Mouse (Mus musculus) kidney, adult 9 months (tissue): ENCODE measurements around the gene Pcnx.
A peak's percentile ranks its signal among the peaks of the same experiment; 100 is the strongest.

Experiments
- DNase-seq: peaks from one replicate; pipeline ENCODE4 v3.0.0; 2022

The Pcnx gene

DNA sequence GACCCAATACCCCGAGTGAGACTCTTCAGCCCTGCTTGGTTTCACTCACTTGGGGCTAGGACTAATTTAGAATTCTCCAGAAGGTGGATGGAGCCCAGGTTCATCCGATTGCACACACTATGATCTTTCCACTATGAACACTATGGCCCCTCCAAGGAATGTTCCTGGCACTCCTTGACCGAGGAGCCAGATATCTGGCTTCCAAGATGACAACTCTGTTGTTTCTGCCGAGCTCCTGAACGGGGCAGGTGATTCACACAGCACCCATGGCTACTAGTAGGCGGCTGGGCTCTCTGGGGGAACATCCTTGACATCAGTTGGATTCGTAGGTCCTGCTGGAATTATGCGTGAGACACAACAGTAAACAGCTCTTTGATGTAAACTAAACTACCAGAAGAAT is 4.8 kb upstream of the Pcnx start:
- no peak for DNase-seq

DNA sequence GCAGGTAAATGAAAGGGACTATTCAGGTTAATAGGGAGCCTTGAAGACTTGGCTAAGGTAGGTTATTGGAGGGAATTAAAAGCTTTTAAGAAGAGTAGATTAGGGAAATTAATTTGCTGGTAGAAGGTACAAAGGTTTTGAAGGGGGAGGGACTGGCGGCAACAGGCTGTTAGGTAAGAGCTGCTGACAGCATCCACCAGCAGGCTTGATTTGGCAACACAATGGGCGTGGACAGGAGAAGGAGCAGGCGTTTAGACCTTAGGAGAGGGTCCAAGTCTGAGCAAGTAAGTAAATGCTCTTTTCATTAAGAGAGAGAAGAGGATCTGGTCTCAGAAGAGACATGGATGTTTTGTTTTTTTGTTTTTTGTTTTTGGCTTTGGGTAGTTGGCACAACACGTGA is 3.1 kb upstream of the Pcnx start:
- peak; percentile 84 for DNase-seq

DNA sequence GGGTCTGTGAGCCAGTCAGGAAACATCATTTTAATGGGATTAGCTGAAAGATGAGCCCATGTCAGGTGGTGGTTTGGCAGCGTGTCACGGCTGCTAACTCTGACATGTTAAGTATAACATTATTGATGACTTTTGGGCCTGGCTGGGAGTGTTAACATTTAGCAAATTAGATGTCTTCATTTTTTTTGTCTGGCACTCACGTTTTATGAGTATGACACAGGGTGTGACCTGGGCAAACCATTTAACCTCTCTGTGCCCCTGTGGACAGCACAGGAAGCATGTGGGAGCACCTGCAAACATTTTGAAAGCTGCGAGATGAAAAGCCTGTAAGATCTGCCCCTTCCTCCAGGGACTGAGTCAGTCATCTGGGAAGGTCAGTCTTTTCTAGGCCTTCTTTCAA is 2.6 kb upstream of the Pcnx start:
- no peak for DNase-seq

DNA sequence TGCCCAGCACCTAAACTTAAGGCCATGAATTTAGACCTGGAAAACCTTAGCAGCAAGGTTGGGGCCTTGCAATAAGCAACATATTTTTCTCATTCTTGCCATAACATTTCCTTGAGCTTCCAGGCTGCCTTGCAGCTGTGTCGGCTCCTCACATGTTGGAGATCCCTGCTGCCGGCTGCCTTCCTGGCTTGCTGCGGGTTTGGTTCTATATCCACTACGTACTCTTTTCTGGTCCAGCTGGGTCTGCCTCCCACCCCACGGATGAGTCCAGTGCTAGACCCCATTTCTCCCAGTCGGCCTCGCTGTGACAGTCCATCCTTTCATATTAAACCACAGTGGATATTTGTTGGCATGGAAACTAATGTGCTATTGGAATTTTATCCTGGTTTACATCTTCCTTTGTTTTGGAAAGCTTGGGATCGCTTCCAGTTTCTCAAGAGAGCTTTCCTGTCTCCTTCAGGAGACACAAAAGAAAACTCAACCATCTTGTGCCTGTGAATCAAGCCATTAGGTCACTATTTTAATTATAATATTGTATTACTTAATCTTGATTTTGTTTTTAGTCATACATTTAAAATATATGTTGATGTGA is 1.7 kb upstream of the Pcnx start:
- DNase-seq: peak; percentile 13

DNA sequence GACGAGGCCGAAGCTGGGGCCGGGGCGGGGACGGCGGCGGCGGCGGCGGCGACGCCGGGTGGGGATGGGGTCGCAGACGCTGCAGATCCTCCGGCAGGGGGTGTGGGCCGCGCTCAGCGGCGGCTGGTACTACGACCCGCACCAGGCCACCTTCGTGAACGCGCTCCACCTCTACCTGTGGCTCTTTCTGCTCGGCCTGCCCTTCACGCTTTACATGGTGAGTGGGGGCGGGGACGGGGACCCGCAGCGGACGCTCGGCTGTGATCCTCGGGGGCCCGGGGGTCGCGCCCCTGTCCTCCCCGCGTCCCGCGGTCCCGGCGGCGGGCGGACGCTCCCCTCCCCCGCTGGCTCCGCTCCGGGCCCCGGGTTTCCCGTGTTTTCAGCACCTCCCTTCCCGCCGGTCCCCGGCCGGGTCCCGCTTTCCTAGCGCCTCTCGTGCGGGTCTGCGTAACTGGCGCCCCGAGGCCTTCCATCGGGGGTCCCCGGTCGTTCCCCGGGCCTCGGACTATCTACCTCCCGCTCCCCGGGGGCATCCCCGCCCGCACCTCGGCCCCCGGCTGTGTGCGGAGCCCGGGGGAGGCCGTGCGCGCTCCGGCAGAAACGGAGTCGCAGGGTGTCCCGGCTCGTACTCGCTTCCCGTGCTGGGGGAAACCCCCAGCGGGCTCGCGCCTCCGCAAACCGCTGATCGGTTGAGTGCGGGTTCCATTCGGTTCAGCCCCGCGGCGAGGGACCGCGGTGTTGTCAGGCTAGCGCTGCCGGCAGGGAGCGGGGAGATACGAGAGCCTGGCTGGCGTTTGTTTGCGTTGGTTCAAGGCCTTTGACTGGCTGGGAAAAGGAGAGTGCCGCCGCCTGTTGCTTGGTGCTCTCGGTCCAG is 722 bp downstream of the Pcnx start:
- peak; percentile 55 for DNase-seq

DNA sequence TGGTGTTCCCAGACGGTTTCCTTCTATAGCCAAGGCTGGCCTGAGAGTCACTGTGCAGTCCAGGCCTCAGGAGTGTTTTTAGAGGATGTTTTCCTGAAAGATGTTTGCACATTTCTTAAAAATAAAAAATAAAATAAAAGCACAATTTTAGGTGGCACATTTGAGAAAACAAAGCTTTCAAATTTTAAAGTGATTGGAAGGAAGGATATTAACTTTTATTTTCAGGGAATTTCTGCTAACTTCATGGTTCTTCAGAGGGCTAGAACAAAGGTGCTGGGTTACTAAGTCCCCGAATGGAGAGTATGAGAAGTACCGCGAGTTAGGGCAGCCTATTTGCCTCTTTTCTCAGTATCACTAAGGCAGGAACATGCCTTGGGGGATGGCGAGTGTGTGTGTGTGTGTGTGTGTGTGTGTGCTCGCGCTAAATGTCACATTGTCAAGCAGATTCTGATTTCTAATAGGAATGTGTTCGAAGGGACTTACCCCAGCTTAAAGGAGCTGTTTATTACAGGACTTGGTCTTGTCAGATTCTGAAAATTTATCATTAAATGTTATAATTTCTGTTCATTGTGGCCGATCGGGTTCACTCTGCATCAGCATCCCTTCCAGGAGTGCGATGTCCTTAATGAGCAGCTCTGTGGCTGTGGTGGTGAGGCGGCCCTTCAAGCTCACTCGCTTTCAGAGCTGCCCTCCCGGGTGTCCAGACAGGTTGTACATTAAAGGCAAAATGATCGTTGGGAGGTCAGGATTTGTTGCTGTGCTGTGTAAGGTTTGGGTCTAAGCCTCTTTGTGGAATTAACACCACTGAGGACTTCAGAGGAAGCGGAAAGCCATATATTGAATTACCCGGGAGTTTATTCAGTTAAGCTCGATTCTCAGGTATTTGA is 1.6 kb downstream of the Pcnx start:
- no peak for DNase-seq

DNA sequence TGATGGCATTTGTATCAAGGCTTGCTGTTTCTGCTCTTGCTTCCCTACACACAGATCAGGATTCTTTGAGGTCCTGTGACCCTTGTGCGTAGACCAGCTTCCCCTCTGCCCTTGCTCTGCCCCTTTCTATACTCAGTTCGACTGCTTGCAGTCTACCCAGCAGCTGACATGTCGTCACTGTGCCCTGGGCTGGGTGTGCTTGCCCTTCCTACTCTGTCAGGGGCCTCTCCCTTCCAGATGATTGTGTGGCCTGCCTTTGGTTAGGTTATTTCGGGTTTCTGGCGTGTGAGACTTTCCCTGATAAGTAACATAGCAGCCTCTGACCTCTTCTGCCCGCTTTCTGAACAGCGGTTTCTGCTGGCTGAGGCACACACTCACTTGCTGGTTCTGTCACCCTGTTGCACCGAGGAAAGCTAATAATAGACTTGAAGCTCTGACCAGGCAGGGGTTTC is 2.6 kb downstream of the Pcnx start:
- no peak for DNase-seq

DNA sequence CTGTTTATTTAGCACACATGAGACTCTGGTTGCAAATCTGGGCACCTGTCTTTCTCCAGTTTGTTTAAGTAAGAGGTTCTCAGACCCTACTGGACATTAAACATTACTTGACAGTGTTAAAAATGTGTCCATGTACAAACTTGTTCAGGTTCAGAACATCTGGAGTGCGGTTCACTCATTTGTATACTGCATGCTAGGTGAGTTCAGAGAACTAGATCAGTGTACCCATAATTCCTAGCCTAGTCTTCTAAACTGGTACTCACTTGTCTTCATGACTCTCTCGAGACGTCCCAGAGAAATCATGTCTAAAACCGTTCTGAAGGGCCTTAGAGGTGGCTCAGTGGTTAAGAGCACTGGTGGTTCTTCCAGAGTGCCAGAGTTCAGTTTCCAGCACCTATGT is 4.1 kb downstream of the Pcnx start:
- DNase-seq: no peak

DNA sequence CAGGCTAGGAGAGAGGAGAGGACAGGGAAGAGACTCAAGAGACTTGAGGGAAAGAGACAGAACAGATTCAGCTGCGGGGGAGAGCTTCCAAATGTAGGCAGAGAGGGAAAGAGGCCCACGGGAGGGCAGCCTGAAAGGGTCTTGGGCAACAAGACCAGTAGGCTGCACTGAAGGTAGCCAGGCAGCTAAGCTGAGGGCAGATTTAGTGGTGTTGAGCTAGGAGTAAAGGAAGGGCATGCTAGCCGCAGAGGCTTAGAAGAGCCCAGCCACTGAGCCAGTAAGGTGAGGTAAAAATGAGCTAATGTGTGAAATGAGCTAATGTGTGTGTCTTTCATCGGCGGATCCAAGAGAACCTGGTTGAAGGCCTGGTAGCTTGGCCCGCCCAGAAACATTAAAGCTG is 5.4 kb downstream of the Pcnx start:
- DNase-seq: no peak

DNA sequence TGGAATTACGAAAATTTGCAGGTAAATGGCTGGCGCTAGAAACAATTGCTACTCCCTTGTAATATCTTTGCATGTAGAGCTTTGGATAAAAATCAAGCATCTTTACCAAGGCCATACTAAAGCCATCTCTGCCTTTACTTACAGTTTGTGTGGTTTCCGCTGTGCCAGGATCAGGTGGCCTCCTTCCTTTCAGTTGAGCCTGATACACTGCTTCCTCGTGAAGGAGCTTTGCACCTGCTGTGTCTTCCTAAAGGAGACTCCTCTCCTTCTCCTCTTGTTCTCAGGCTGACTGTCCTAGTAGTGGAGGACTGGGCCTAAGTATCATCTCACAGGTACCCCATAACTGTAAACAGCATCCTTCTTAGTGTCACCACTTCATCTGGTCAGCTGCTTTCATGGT is 7.5 kb downstream of the Pcnx start:
- DNase-seq: no peak

DNA sequence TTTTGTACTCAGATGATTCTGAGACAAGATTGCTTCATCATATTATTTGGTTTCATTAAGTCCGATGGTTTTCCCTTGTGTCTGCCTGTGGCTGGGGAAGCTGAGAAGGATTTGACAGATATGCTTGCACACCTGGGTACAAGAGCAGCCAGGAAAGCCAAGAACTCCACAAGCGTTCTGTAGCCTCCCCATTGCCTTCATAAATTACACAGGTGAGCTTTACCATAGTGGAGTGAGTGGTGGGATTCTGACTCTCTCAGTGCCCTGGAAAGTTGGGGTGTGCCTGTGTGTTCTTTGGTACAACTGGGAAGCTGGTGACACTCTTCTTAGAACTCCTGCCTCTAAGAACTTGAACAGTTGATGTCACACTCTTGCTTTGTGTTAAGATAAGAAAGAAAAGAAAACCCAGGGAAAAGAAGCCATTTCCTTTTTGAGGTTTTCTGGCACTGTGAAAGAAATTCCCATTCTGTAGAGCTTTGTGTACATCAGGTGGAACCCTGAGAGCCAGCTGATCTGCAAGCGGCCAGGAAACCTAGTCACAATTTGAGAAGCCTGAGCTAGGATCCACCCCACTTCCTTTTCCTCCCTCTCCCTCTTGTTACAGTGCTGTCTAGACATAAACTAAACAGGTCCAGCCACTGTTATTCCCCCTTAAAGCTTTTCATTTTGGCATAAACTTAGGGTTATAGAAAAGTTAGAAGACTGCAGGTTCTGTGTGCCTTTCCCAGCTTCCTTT is 9.6 kb downstream of the Pcnx start:
- DNase-seq: no peak

DNA sequence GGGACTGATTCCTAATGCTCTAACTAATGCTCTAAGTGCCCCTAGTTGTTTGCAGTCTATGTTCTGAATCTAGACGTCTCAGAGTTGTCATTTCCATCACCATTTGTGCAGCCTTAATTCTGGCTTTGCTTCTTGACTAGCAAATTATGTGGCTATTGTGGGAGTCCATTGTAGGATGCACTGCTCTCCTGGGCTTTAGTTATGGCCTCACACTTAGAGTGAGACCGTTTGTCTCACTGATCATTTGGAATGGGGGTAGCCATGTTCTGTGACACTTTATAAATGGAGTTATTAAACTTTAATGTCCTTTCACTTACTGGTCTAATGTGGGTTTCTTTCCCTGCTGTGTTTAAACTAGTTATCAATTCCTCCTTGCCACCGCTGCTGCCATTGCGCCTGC is 13.5 kb downstream of the Pcnx start:
- no peak for DNase-seq

DNA sequence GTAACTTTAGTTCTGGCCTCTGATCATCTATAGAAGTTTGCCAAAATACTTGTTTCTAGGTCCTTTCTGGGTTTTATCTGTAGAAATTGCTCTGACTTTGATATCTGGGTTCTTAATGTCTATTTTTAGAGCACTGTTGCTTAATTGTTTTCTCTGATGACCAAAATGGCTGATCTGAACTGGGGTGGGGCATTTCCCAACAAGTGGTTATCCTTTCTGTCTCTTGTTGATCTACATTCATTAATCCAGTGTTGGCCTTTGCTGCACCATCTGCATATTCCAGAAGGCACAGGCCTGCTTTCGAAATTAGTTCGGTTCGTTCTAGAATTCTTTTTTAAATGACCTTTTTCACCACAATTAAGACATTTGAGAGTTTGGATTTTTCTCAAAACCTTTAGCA is 20.3 kb downstream of the Pcnx start:
- DNase-seq: no peak

DNA sequence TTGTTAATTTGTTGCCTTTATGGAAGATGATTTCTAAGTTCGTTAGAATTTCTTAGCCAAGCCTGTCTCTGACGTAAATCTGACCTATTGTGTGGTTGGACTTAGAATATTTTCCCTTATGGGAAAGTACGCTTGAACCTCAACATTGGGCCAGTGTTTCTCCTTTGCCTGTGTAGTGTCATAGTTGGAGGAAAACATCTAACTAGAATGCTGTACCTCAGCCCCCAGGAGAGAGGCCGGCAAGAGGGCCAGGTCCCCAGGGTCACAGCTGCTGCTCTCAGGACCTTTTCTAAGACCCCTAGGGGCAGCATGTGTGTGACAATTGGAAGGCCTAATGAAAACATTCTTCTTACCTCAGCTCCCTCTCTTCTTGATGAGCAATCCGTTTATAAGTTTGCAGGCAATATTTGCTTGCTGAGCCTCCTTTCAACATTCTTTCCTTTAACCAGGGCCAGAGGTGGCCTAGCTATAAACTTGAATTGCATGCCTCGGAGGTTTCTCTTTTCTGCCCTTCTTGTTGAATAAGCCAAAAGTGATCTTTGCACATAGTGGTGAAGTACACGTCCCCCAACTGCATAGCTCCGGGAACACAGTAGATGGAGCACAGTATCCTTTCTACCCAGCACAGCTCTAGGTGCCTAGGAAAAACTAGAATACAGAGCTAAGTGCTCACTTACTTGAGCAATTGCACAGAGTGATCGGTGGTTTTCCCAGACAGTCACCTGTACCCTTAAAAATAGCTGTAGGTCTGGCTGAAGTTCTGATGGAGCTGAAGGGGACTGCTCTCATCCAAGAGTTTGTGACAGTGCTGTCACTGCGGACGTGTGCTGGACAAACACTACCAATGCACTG is 23.7 kb downstream of the Pcnx start:
- peak; percentile 42 for DNase-seq

DNA sequence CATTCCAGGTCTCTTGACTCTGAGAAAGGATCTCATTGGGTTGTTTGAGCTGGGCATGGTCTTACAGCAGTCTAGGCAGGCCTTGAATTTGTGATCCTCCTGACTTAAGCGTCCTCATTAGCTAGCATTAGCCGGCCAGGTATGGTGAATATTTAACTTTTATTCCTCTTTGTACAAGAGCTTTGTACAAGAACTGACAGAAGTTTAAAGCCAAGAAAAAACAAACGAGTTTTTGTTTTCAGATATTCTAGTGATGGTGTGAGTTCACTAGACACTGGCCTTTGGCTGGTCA is 24.2 kb downstream of the Pcnx start:
- DNase-seq: peak; percentile 59

DNA sequence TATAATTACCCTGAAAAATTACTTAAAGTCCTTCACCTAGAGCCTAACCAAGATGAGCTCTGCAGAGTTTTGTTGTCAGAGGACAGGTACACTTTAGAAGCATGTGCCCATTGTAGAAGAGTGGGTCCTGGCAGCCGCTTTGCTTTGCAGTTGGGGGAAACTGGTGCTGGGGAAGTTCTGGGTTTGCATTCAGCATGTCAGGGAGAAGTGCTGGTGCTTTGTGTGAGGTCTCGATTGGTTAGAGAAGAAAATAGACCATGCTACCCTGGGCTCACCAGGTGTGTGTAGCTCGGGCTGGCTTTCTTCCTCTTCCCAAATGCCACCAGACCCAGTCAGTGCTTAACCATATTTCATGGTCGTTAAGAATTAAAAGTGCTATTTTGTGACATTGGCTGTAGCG is 25.2 kb downstream of the Pcnx start:
- no peak for DNase-seq

DNA sequence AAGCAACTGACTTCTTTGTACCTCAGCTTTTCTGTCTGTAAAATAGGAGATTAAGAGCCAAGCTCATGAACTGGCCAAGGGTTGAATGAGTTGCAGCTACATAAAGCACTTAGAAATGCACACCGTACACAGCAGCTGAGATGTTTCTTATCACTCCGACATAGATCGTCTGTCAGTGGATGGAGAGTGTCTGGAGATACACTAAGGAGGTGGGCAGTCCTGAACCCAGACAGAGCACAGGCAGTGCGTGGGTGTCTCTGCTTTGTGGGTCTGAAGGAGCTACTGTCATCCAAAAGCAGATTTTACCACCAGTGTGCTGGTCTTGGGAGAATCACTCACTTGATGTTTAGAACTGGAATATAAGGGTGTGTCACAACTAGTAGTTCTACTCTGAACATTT is 26.2 kb downstream of the Pcnx start:
- no peak for DNase-seq

DNA sequence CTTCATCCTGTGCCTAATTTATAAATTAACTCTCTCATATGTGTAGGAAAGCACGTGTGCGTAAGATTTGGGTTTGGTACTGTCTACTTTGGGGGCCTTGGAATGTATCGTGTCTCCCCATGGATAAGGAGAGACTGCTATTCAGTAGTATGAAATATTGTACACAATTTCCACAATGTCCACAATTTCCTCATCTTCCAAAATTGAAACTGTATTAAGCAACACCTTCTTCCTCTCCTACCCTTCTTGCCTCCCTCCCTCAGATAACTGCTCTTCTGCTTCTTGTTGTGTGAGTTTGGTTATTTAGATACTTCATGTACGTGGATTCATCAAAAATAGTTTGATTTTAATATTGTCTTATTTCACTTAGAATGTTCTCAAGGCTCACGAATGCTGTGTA is 29.1 kb downstream of the Pcnx start:
- no peak for DNase-seq

DNA sequence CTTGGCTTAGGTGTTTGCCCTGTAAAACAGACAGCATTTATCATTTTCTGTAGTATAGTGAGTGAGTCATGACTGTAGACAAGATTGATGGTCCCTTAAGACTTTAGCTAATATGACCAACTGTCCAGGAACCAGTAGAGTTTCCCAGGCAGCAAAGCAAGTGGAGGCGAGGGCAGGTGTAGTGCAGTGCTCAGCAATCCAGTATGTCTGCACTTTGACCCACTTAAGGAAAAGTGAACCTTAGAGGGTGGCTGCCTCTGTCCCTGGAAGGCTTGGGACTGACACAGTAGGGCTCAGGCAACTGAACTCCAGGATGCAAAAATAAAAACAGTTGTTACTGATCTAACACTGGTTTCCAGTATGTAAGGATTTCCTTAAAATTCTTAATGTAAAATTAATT is 32.1 kb downstream of the Pcnx start:
- peak; percentile 30 for DNase-seq

DNA sequence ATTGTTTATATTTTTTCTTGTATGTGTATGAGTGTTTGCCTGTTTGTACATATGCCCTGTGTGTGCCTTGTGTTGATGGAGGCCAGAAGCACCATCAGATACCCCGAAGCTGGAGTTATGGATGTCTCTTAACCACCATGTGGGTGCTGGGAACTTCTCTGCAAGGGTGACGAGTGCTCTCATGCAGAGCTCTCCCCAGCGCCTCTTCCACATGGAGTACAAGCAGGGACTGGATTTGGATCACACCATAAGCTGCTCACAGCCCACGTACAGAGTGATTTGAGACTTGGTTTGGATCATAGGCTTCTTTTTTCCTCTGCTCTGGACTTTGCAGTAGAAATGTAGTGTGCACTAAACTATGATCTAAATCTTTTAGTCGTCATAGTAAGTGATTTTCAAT is 34.5 kb downstream of the Pcnx start:
- no peak for DNase-seq

DNA sequence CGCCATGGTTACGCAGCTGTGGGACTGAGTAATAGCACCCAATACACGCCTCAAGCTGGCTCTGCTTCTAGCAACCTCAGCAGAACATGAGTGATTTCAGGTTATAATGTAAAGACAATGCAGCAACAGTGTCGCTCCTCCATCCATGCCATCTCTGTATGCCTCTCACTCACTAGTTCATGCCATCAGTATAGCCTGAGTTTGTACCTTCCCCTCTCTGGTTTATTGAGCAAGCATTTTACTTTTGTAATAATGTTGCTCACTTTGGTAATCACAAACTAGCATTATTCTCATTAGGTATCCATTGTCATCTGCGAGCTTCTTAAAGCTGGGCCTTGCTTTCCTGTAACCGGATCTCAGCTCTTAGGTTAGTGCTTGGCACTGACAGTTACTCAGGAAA is 36.2 kb downstream of the Pcnx start:
- DNase-seq: no peak

DNA sequence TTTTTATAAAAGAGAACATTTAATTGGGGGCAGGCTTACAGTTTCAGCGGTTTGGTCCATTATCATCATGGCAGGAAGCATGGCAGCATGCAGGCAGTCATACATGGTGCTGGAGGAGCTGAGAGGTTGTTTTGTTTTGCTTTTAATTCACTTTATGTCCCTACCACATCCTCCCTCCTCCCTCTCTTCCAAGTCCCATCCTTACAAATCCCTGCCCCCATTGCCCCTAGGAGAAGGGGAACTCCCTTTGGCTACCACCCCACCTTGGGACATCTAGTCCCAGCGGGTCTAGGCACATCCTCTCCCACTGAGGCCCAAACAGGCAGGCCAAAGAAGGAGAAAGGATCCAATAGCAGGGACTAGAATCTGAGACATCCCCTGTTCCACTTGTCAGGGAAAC is 44.6 kb downstream of the Pcnx start:
- no peak for DNase-seq
